Mouse (Mus musculus) liver (tissue): ENCODE measurements around the gene Afmid.

Experiments used
- DNase-seq: peaks from one replicate; pipeline ENCODE4 v3.0.0-alpha.2; 2020; ENCODE audit warnings: mixed read lengths

Gene Afmid

GRCm38 (mm10) chr11:117854241-117854640 is 28.5 kb downstream of the Afmid start:
- DNase-seq: no peak

- no peak for DNase-seq
Measured at GRCm38 (mm10) chr11:117855360-117855759, 29.6 kb downstream of the Afmid start.

- no peak for DNase-seq
Measured at GRCm38 (mm10) chr11:117855975-117856374, 30.3 kb downstream of the Afmid start.

- no peak for DNase-seq
Measured at GRCm38 (mm10) chr11:117857462-117857861, 31.7 kb downstream of the Afmid start.

- DNase-seq: no peak
Measured at GRCm38 (mm10) chr11:117858392-117858791, 32.7 kb downstream of the Afmid start.

- no peak for DNase-seq
Measured at GRCm38 (mm10) chr11:117860601-117861000, 34.9 kb downstream of the Afmid start, which contains the start of gene Tmem235. Gene Tmem235, plus strand, starts transcription at chr11:117860752.

DNA sequence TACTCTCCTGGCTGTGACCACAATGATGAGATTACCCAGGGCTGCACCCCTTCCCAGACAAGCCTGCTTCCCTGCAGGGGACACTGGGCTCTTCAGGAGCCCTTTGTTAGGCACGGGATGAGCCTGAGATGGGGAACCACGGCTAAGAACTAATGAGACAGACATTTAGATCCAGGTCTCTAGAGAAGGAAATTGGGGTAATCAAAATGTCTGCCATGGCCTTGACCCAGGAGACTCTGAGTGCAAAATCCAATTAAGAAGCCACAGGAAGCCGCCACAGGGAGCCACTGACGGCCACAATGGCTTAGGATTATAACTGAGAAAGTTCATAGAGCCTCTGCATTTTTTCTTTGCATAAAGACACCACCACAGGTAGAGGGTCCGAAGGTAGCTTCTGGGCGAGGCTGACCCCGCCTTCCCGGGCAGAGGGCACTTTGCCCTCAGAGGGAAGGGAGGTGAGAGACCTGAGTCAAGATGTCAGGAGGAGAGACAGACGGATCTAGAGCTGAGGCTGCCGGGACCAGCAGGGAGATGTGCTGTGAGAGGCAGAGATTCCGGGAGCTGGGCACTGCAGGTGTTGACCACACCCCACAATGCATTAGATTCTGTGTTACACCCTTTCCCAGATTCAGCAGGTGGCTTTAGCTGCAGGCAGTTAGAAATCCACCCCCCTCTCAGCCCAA is 37.6 kb downstream of the Afmid start:
- no peak for DNase-seq

- DNase-seq: no peak
Measured at GRCm38 (mm10) chr11:117864805-117865204, 39.1 kb downstream of the Afmid start.

GRCm38 (mm10) chr11:117865988-117866387 is 40.3 kb downstream of the Afmid start:
- no peak for DNase-seq

DNA sequence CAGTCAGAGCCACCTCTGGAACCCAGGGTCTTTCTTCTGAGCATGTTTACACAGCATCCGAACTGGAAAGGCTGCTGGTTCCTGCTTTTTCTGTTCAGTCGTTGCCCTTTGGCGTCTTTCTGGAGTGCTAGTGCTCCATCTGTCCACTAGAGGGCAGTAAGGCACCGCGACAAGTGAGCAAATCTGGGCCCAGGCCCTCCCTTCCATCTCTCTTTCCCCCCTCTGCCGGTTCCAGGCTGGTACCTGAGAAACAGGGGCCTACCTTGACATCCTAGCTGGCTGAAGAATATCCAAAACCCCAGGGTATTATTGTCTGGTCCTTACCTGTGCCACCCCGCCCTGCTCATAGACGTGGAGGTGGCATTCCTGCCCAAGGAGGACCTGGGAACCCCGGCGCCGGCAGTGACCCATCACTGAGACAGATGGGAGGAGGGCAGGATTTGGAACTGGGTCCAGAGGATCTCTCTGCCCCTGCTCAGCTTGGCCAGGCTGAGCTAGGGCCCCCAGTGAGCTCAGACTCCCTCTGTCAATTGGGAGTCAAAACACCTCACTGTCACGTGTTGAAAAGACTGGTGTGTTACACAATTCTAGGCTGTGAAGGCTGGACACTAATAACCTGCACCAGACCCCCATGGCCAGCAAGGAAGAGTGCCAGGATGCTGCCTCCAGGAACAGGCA is 45.1 kb downstream of the Afmid start:
- DNase-seq: peak; percentile 69

DNA sequence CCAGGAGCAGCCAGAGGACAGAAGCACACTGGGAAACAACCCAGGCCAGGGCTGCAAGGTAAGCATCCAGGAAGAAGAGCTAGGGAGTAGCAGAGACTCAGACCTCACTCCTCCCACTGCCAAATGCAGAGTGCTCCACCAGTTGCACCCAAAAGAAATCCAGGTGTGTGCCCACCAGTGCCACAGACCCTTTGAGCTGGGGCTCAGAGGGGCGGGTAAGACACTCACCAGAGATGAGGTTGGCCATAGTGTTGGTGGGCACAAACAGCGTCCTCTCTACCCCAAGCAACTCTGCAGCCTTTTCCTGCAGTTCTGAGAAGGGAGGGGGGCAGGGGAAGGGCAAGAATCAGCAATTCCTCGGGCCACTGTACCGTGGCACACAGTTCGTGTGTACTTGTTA is 45.7 kb downstream of the Afmid start:
- no peak for DNase-seq

- no peak for DNase-seq
Measured at GRCm38 (mm10) chr11:117871911-117872584, 46.3 kb downstream of the Afmid start.

GRCm38 (mm10) chr11:117872861-117873608 is 47.3 kb downstream of the Afmid start, which contains the start of gene Tha1:
Gene Tha1, minus strand, starts transcription at chr11:117873481.
- peak; percentile 61 for DNase-seq

DNA sequence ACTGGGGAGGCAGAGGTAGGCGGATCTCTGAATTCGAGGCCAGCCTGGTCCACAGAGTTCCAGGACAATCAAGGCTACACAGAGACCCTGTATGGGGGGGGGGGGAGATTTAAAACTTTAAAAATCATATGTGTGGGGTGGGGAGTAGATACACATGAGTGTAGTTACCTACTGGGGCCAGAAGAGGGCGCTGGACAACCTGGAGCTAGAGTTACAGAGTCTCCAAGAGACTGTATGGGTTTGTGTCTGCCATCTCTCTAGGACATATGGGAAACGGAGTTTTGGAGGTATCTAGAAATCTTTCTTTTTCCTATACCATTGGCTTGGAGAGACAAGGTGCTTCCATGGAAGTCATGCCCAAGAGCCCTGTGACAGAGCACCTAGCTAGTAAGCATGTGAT is 48.7 kb downstream of the Afmid start:
- DNase-seq: no peak

DNA sequence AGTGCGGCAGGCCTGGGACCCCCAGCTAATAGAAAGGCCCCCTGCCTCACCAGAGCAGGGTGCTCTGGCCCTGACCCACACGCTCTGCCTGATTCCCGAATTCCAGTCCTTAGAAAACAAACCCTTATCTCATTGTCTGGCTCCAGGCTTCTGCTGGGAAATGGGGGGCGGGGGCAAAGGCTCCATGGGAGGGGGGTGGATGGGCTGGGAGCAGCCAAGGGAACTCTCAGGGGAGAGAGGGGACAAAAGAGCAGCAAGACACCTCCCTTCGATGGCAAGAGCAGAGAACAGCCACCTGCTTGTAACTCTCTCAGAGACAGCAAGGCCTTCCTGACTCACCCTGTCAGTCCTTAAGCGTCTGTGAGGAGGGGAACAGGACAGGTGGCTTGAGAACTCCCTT is 50.0 kb downstream of the Afmid start:
- no peak for DNase-seq

- no peak for DNase-seq
Measured at GRCm38 (mm10) chr11:117877917-117878745, 52.4 kb downstream of the Afmid start.

- DNase-seq: no peak
Measured at GRCm38 (mm10) chr11:117878892-117879291, 53.2 kb downstream of the Afmid start.

DNA sequence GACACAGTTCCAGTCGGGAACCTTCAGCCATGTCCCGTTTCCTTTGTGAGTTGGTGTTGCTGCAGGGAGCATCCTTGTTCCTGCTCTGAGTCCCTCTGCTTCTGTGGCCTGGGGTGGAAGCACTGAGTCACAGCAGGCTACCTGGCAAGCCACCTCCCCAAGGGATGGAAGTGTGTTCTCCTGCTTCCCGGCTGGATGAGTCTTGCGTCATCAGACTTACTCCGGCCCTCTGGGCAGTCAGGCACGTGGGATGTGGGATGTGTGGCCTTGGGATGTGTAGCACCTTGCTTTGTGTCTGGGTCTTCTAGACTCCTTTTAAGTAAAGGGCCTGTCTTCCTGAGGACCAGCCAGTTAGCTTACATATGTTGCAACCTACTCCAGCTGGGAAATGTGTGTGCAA is 54.0 kb downstream of the Afmid start:
- DNase-seq: no peak

DNA sequence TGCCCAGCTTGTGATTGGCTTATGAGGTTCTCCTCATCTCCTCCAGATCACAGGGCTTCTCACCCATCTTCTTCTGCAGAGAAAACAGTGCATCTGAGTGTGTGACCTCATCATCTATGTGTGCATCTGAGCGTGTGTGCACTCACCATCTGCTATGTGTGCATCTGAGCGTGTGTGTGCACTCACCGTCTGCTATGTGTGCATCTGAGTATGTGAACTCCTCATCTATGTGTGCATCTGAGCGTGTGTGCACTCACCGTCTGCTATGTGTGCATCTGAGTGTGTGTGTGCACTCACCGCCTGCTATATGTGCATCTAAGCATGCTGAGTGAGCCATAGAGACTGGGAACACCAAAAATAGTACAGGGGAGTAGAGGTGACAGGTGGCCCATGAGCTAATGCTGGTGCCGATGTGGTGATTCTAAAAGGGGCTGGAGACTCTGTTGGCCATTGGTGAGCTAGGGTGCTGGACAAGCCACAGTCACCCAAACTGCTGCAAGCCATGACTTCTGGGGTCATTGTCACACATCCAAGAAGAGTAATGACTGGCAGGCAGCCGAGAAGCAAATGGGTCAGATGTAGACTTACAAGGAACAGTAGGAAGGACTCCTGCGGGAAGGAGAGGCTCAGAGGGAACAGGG is 54.7 kb downstream of the Afmid start:
- DNase-seq: no peak

- DNase-seq: no peak
Measured at GRCm38 (mm10) chr11:117880977-117881358, 55.2 kb downstream of the Afmid start.

GRCm38 (mm10) chr11:117881787-117882186 is 56.1 kb downstream of the Afmid start:
- no peak for DNase-seq

GRCm38 (mm10) chr11:117882208-117882607 is 56.5 kb downstream of the Afmid start:
- DNase-seq: no peak
